Mouse (Mus musculus) adrenal gland, adult 8-10 months (tissue): ENCODE results near the gene Hoxc11. TPM values are rescaled to one million over a fixed set of nuclear protein-coding genes. Genes with fewer than 3 reads are reported as not detected.

Source experiments
- DNase-seq: peaks from one replicate; pipeline ENCODE4 v3.0.0; 2022
- total RNA-seq, 4 experiments: library from RNA; stranded (reverse); gene quantifications; 2 replicates each; pipeline ENCODE4 v1.2.4; 2022

Hoxc11 gene
- total RNA-seq, 4 experiments from 2014 or later, result not detected

DNA sequence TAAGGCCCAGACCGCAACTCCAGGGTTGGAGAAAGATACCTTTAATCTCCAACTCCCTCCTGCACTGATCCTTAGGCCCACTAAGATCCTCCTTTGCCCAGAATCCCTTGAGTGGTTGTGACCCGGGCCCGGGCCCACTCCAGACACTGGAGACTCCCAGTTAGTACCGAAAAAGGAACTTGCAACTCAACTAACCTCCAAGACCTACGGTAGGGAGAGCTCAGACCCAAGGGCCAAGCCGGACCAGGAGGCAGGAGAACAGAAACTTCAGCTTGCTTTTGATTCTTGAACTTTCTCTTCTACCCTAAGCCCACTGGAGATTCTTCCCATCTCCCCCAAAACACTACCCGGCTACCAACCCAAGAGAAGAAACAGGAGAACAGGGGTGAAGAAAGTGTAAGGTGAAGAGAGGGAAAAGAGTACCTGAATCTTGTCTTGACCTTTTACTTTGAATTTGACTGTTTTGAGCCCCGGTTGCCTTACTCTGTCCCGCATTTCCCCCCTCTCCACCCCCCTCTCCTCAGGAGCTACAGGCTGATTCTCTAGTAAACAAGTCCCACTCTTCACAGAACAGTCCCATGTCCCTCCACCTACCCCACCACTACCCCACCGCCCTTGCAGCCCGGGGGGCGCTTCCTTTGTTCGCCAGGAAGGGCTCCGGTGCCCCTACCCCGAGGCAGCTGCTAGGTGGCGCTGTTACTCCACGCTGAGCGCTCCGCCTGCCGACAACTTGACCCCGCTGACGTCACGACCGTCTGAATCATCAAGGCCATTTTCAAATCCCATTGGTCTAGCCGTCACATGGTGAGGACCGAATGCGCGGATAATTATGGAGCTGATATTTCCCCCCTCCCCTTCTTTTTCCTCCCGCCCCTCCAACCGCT lies 11.9 kb downstream of the Hoxc11 start:
- DNase-seq, result peak; percentile 73

DNA sequence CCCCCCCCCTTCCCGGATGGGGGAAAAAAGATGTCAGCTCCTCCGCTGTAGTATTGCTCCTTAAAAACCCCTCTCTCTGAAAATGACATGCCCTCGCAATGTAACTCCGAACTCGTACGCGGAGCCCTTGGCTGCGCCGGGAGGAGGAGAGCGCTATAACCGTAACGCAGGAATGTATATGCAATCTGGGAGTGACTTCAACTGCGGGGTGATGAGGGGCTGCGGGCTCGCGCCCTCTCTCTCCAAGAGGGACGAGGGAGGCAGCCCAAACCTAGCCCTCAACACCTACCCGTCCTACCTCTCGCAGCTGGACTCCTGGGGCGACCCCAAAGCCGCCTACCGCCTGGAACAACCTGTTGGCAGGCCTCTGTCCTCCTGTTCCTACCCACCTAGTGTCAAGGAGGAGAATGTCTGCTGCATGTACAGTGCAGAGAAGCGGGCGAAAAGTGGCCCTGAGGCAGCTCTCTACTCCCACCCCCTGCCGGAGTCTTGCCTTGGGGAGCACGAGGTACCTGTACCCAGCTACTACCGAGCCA lies 12.6 kb downstream of the Hoxc11 start, which contains the start of gene Hoxc10:
TSS of gene Hoxc10 (plus strand) at position 21 of the 536 bp plus-strand sequence.
- no peak for DNase-seq

DNA sequence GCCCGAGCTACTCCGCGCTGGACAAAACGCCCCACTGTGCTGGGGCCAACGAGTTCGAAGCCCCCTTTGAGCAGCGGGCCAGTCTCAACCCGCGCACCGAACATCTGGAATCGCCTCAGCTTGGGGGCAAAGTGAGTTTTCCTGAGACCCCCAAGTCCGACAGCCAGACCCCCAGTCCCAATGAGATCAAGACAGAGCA lies 13.0 kb downstream of the Hoxc11 start, which contains the start of gene Hoxc5:
TSS of gene Hoxc5 (plus strand) at position 132 of the 199 bp plus-strand sequence.
- no peak for DNase-seq

DNA sequence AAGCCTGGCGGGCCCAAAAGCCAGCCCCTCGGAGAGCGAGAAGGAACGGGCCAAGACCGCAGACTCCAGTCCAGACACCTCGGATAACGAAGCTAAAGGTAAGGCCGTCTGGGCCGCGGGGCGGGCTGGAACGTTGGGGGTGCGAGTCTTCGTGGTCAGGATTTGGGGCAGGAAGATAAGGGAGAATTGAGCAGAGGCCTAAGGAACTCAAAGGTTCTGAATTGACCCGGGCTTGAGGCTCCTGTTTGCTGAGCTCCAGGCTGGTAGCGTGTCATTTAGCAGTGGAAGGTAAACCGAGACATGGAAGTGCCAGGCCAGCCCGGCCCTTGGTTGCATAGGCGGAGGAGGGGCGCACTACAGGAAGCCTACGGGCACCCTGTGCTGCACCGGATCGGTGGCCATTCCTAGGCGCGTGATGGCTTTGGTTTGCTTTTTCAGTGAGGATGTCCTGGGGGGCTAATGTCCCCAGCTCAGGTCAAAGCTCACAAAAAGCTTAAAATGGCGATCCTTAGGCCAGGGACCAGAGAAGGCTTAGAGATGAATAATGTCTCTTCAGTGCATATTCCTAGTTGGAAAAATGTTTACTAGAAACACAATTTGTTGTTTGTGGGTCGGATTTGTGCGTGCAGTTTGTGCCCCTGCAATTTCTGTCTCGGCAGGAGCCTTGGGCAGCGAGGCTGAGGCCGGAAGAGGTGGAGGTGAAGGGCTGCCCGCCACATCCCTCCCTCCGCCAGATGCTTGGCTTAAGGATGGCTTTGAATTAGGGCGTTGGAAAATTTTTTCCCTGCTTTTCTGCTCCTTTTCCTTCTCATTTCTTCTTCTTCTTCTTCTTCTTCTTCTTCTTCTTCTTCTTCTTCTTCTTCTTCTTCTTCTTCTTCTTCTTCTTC lies 13.5 kb downstream of the Hoxc11 start:
- DNase-seq, result no peak

DNA sequence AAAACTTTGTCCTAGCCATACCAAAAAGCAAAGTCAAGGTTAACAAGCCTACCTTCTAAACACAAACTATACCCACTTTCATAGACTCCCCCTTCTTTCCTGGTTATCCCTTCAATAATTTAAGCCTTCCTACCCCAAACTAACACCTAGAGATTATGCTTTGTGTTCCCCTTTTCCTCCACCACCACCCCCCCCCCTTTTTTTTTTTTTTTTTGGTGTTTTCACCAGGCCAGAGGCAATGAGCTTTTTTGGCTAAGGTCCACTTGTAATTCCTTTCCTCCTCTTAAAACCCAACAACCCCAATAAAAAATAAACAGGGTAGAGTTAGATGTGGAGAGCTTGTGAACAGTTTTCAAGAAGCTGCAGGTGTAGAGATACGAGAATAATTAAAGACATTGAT lies 15.1 kb downstream of the Hoxc11 start:
- no peak for DNase-seq

DNA sequence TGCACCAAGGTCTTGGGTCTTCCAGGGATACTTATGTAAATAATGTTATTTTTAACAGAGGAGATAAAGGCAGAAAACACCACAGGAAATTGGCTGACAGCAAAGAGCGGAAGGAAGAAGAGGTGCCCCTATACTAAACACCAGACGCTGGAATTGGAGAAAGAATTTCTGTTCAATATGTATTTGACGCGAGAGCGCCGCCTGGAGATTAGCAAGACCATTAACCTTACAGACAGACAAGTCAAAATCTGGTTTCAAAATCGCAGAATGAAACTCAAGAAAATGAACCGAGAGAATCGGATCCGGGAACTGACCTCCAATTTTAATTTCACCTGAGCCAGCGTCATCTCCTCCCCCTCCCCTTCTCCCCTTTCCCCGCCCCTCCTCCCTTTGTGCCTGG lies 16.5 kb downstream of the Hoxc11 start:
- DNase-seq, result no peak

DNA sequence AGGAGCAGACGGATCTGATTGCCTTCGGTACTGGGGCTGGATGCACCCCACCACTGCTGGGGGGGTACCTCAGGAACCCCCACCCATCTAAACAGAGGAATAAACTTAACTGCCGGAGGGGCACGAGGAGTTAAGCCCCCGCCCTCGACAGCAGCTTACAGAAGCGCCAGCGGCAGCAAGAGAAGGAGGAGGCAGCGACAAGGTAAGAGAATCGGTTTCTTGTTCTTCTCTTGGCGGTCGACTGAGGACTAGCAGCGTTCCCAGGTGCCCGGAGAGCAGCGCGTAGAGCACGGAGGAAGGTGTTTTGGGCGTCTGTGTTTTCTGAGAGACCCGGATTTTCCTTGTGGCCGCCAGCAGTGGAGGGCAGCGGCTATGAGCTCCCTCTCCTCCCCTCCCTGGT lies 18.0 kb downstream of the Hoxc11 start:
- no peak for DNase-seq

DNA sequence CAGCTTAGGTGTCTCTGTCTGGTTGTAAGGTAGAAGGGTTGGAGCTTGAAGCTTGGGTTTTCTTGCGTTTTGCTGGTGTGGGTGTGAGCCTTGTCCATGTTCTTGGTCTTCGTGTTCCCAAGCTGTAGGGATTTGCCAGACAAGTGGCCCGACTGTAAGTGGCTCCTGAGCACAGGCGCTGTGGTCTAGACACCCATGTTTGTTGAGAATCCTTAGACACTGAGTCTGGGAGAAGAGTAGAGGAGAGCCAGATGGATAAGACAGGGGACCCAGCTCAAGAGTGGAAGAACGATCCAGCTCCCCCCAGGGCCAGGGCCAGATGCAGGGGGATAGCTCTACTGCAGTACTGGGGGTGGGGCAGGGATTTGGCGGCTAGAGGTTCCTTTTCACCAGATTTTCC lies 18.5 kb downstream of the Hoxc11 start:
- no peak for DNase-seq

DNA sequence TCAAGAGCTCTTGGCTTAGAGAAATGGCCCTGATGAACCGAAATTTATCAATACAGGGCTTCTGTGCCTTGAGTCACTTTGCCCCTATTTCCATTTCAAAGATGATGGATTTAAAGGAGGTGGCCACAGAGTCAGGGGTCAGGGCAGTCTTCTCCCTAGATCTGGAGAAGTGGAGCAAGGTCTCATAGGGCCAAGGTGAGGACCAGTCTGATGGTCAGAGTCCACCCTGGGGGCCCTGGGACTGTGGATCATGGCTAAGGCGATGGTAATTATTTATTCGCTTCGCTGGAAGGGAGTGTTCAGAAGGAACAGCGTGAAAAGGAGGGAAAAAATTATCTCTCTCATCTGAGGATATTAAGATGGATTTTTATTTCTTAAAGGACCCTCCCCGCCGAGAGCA lies 20.8 kb downstream of the Hoxc11 start:
- DNase-seq, result no peak

DNA sequence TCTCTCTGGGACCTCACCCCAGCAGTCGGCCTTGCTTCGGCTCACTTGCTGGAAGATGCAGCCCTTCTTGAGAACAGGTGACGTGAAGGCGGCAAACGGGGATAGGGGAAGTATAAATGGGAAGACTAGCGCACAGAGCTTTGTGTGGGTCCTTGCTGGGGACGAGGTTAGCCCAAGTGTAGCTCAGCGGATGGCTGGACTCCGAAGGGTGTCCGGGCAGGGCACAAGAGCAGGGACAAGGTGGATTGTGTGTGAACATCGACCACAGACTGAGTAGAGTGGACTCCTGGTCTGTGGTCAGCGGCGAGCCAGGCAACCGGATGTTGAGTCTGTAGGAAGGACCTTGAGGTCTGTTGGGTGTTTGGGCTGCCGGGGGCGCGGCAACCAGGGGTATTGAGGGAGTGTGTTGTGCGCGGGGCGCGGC lies 21.5 kb downstream of the Hoxc11 start:
- no peak for DNase-seq

DNA sequence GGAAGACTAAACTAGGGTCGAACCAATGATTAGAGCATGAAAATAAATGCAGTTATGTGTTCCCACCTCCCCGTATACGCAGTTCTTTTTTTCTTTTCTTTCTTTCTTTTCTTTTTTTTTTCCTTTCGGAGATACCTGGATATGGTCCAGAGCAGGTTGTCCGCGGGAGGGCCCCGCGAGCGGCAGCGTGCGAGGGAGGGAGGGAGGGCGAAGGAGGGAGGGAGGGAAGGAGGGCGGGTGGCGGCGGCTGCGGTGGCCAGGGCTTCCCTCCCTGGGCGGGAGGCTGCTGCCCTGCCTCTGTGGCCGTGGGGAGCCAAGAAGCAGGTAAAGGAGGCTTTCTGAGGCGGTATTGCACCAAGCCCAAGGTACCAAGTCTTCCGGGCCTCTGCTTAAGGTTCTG lies 21.9 kb downstream of the Hoxc11 start, which contains the start of gene Hoxc9:
TSS of gene Hoxc9 (plus strand) at position 269 of the 400 bp plus-strand sequence.
- no peak for DNase-seq

DNA sequence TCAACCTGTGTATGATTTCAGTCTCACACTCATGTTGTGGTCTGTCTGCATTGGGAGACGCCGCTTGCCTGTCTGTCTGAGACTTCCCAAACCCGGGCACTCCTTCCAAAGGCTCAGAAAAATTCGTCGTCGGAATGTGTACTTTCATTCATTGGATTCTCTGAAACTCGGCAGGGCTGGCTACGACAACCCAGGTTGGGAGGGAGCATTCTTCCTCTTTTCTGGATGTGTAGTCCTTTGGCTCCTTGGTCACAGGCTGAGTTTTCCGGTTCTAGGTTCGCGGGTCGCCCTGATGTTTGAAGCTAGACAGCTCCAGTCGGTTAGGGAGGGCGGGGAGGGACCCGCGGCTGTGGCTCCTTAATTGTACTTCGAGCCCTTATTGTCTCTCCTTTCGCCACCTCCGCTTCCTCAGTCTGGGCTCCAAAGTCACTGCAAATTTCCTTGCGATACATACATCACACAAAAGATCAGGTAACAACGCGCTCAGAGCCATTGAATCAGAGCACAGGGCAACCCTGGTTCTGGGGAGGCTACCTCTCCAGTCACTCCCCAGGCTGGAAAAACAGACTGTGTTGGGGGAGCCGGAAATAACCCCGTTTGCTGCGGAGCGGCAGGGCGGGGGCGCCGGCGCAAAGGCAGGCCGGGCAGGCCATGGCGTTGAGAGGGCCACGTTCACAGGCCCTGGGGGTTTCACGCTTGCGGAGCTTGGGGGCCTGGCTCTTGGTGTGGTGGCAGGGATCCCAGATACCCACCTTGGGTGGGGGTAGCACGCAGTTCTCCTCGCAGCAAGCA lies 22.6 kb downstream of the Hoxc11 start:
- no peak for DNase-seq

DNA sequence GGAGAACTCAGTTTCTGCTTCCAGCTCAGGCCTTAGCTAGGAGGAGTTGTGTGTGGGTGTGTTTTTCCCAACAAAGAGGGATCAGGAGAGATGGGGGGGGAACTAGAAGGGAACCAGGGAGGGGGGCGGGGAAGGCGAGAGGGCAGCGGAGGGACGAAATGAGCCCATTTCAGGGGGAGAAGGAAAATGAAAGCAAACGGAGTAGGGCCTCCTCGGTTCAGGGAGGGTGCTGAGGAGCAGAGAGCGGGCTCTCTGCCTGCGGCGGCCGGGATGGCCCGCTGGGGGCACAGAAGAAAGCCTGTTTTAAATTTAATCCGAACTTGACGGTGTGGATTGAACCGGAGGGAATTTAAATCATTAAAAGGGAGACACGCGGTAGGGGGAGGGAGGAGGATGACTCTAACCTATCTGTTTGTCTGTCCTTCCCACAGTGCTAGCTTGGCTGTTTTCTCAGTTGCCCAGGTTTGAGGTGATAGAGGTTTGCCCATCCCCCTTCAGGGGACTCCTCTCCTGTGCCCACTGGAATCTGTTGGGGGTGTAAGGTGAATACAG lies 23.3 kb downstream of the Hoxc11 start:
- DNase-seq, result no peak

DNA sequence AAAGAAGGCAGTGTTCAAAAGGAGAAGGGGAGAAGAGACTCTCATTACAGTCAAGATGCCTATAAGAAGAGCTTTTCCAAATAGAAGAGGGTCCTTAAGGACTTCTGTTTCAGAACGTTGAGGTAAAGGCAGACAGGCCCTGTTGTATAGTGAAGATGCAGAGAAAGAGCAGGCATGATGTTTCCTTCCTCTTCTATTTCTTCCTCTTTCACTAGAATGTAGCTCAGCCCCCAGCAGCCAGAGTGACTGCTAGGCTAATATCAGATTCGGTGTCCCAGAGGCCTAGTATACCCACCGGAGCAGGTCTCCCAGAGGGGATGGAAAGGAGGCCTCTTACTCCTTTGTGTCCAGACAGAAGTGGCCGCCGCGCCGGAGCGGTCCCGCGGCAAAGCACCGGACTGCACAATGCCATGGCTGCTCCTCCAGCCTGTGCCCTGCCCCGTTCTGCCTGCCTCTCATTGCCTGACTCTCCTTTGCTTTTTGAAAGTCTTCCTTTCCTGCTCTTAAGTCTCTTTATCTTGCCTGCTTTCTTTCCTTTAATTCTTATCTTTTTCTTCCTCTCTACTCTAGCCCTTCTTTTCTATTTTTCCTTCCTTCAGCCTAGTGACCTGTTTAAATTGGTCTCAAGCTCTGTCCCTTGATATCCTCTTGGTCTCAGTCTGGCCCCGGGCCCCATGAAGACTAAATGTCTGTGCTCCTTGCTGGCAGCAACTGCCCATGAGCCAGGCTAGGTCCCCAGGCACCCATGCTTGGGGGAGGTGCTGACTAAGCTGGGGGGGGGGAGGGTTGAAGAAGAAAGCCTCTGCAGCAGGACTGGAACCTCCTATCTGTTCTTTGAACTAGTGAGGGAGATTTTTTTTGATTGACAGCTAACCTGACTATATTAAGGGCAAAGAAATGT lies 24.6 kb downstream of the Hoxc11 start:
- no peak for DNase-seq

DNA sequence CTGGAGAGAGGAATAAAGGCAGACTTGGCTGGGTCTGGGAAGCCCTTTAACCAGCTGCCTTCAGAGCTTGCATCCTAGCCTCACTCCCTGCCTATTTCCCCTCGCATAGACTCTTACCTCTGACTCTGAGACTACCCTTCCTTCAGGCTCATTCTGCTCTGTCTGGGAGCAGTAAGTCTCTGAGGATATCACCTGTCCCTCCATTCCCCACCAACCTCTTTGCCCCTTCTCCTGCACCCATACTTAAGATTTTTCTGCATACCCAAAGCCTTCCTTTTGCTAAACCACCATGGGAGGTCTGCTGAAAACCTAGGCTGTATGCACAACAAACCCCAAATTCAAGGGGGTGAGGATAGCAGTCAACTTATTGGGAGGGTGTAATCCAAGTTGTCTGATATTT lies 25.7 kb downstream of the Hoxc11 start:
- DNase-seq, result no peak

DNA sequence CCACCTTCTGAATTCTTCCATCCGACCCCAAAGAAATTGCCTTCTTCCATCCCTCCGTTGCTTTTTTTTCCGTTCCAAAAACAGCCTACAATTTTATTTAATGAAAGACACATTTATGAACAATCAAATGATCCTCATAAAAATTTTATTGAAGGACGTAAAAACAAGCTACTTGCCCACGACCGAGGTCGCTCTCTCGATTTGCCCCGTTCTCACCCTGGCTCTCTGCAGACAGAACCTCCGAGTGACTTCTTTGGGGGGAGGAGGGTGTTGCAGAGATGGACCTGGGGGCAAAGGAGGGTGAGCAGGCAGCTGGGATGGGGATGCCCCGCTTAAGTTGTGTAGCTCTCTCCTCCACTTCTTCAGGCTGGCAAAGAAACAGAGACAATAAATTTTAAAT lies 26.1 kb downstream of the Hoxc11 start:
- no peak for DNase-seq

DNA sequence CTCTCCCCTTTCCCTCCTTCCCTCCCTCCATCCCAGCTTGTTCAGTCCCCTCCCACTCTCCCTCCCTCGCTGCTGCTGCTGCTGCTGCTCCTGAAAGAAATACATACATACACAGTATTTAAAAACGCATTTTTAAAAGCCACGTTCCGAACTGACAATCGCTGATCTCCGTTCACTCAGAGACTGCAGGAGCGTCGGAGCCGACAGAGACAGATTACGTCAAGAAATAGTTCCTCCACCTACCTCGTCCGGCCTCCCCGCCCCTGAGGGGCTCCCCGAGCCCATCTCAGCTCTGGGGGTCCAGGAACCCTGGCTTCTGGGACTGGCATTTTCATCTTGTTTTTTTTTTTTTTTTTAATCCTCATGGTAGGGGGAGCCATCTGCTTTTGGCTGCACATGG lies 26.7 kb downstream of the Hoxc11 start:
- DNase-seq, result no peak

DNA sequence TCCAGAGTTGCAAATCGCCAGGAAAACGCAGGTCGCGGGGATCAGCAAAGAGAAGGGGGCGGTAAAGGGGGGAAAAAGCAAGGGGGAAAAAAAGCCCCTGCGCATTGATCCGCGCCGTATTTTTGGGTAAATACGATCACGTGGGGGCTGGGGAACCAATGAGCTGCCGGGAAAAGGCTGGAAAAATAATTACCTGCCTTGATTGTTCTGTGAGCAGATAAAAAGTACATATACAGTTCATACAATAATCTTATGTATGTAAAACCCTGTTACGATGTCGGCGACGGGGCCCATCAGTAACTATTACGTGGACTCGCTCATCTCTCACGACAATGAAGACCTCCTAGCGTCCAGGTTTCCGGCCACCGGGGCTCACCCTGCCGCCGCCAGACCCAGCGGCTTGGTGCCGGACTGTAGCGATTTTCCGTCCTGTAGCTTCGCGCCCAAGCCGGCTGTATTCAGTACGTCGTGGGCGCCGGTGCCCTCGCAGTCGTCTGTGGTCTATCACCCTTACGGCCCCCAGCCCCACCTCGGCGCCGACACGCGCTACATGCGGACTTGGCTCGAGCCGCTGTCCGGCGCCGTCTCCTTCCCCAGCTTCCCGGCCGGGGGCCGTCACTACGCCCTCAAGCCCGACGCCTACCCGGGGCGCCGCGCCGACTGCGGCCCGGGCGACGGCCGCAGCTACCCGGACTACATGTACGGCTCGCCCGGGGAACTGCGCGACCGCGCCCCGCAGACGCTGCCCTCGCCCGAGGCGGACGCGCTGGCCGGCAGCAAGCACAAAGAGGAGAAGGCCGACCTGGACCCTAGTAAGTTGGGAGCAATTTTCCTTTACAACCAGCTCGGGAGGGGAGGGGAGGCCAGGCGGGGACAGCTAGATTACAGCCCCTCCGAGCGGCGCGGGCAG lies 27.4 kb downstream of the Hoxc11 start:
- DNase-seq, result no peak

DNA sequence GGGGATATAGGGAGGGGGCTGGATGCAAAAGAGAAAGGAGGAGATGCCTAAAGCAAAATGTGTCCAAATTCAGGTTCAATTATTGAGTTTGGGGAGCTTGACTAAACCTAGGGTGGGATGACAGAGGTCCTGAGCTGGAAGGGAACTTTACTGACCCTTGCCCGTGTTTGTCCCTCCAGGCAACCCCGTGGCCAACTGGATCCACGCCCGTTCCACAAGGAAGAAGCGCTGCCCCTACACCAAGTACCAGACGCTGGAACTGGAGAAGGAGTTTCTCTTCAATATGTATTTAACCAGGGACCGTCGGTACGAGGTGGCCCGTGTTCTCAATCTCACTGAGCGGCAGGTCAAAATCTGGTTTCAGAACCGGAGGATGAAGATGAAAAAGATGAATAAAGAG lies 29.5 kb downstream of the Hoxc11 start:
- DNase-seq, result no peak

DNA sequence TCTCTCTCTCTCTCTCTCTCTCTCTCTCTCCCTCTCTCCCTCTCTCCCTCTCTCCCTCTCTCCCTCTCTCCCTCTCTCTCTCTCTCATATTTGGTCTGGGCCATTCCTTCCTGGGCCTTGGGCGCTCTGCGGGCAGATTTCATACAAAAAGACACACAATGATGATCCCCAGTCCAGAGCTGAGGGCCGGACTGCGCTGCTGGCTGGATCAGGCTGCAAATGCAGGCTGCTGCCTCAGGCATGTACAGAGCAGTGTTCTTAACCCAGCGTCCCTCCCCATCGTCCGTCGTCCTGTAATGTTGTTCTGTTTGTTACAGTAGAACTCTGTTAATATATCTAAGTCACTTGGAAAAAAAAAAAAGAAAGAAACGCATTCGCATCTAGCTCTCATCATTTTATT lies 30.3 kb downstream of the Hoxc11 start:
- DNase-seq, result no peak
